ENCODE assay signal across 17 mouse cellular contexts in the genomic region with DNA sequence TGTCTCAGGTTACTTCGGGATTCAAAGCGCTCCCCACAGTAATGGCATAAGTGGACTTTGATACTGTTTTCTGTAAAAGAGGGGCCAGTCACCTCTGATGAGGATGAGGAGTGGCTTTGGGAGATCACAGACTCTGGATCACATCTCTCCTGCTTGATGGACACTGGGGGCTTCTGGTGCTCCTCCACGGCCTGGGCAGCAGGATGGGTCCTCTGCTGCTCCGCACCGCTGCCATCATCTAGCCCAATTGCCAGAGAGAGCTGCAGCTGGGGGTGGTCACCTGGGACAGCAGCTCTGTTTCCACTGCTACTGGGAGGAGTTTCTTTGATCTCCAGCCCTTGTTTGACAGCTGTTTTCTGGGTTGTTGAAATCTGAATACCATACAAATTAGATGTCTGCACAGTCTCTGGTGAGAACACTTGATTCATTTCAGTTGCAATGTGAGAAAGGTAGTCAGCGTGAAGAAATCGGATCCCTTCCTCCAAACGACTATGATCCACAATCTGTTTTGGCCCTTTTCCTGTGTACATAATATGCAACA.
"Had no signal": no experiment of that assay in that cellular context is flagged by ENCODE, and none has a peak within 500 bp of the region (broad histone marks: within the 10 kb centered on the region; RNA-seq: fewer than 3 reads in every experiment).

No protein-coding gene starts in this region.

- H3K9ac ChIP-seq: limb, embryonic 12.5 days; limb, embryonic 15.5 days; liver, embryonic 14.5 days; liver, postnatal 0 days; lung, embryonic 14.5 days; midbrain, embryonic 13.5 days had no signal

- H3K27ac ChIP-seq: limb, embryonic 12.5 days; limb, embryonic 15.5 days; liver, embryonic 14.5 days; macrophage; midbrain, embryonic 13.5 days; stomach, postnatal 0 days had no signal

- ATAC-seq: intestine, postnatal 0 days; liver, postnatal 0 days; lung, postnatal 0 days; midbrain, embryonic 13.5 days; midbrain, embryonic 16.5 days had no signal

- H3K27me3 ChIP-seq: limb, embryonic 12.5 days; limb, embryonic 15.5 days; midbrain, embryonic 13.5 days had no signal

- H3K4me2 ChIP-seq: limb, embryonic 12.5 days; limb, embryonic 15.5 days; liver, embryonic 11.5 days; lung, embryonic 14.5 days; midbrain, embryonic 13.5 days had no signal

- H3K9me3 ChIP-seq: limb, embryonic 12.5 days; limb, embryonic 15.5 days; midbrain, embryonic 13.5 days had no signal

- DNase-seq: kidney, postnatal 10 days; kidney, postnatal 4 days; left cerebral cortex, postnatal 4 days; liver, postnatal 0 days; lung, embryonic 14.5 days; thymus, adult 2 months; thymus, postnatal 36 days had no signal

- H3K4me3 ChIP-seq: limb, embryonic 12.5 days; limb, embryonic 15.5 days; midbrain, embryonic 13.5 days had no signal

- H3K4me1 ChIP-seq: limb, embryonic 12.5 days; limb, embryonic 15.5 days; midbrain, embryonic 13.5 days had no signal
